In the genomic region with DNA sequence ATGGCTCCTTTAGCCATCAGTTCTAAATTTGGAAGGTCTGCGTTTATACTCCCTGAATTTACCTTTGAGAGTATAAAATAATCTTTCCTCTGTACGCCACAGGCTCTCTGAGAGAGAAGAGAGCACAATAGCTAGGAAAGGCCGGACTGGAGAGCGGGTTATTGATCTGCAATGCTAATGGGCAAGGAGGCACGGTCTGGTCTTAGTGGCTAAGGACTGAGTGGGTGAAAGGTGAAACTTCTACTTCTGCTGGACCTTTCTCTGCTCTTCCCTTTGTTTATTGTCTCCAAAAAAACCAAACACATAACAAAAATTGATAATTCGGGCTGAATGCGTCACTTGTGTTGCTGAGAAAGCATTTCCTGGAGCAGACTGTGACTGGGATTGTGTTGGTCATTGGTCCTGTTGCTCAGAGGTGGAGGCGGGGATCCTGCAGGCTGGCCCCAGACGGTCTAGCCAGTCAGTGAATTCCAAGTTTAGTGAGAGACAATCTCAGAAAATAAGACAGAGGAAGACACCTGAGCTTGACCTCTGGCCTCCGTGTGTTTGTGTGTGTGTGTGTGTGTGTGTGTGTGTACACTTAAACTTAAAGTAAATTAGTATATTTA, we compare ENCODE assay signal across 22 mouse cellular contexts. TPM values are rescaled to one million over a fixed set of nuclear protein-coding genes. Genes with fewer than 3 reads are reported as not detected.
DNase-seq lines count a peak whose midpoint lies in the region; ATAC-seq and TF ChIP-seq lines count a peak whose summit lies in the region.
"Had no signal": no experiment of that assay in that cellular context is flagged by ENCODE, and none has a peak within 500 bp of the region (broad histone marks: within the 10 kb centered on the region; RNA-seq: fewer than 3 reads in every experiment).

No protein-coding gene starts in this region.

- ATAC-seq in hindbrain, embryonic 13.5 days (ENCODE audit: low FRiP score) = no peak
- ATAC-seq in midbrain, embryonic 14.5 days (ENCODE audit: low FRiP score, low TSS enrichment) = no peak
- no peak for ATAC-seq in stomach, postnatal 0 days (ENCODE audit: low FRiP score, low TSS enrichment)

- no peaks in the 10 kb centered on the region for H3K9me3 ChIP-seq in hindbrain, embryonic 13.5 days
- H3K9me3 ChIP-seq in midbrain, embryonic 14.5 days (ENCODE audit: control insufficient read depth, low read length) = no peaks in the 10 kb centered on the region
- H3K9me3 ChIP-seq in stomach, postnatal 0 days (ENCODE audit: control insufficient read depth, low read length) = no peaks in the 10 kb centered on the region
- H3K9me3 ChIP-seq: heart, embryonic 12.5 days; hindbrain, embryonic 15.5 days had no signal

- peak overlapping the region; percentile 45 for H3K27ac ChIP-seq in liver, adult 2 months (replicated peaks; ENCODE audit: insufficient read depth, low read depth, low read length)
- H3K27ac ChIP-seq in hindbrain, embryonic 13.5 days = no peak overlapping the region
- H3K27ac ChIP-seq in midbrain, embryonic 14.5 days (replicated peaks; ENCODE audit: low read depth, low read length) = no peak overlapping the region
- H3K27ac ChIP-seq in stomach, postnatal 0 days (replicated peaks) = no peak overlapping the region
- H3K27ac ChIP-seq: hindbrain, embryonic 15.5 days; liver, embryonic 14.5 days had no signal

- H3K4me2 ChIP-seq in hindbrain, embryonic 13.5 days = peak overlapping the region; percentile 39; the same call in 1 of the 2 replicates
- peak overlapping the region; percentile 88; the same call in 1 of the 2 replicates for H3K4me2 ChIP-seq in midbrain, embryonic 14.5 days (ENCODE audit: low read length)
- no peak overlapping the region for H3K4me2 ChIP-seq in stomach, postnatal 0 days (replicated peaks; ENCODE audit: low read depth)
- H3K4me2 ChIP-seq: heart, embryonic 12.5 days had no signal

- TF ChIP-seq CTCF in liver, adult 2 months (IDR thresholded peaks at IDR 0.05; ENCODE audit: low read depth, low read length) = no peak
- TF ChIP-seq CTCF in stomach, postnatal 0 days (IDR thresholded peaks at IDR 0.05; ENCODE audit: low read depth) = no peak

- no peak for TF ChIP-seq POLR2A in liver, adult 2 months (IDR thresholded peaks at IDR 0.05; ENCODE audit: extremely low read depth, insufficient read depth, low read length)

- H3K36me3 ChIP-seq in liver, adult 2 months (ENCODE audit: control insufficient read depth, insufficient read depth, low read length) = peaks cover 8% of the 10 kb centered on the region
- peaks cover 10% of the 10 kb centered on the region; the same call in 1 of the 2 replicates for H3K36me3 ChIP-seq in hindbrain, embryonic 13.5 days
- H3K36me3 ChIP-seq in midbrain, embryonic 14.5 days (ENCODE audit: control insufficient read depth, insufficient read depth, low read length) = peaks cover 7% of the 10 kb centered on the region; the same call in 1 of the 2 replicates
- H3K36me3 ChIP-seq in stomach, postnatal 0 days (ENCODE audit: control insufficient read depth, insufficient read depth, low read length) = peaks cover 3% of the 10 kb centered on the region; the same call in 1 of the 2 replicates

- peaks cover 25% of the 10 kb centered on the region for H3K4me1 ChIP-seq in liver, adult 2 months (ENCODE audit: control insufficient read depth, insufficient read depth, low read length)
- H3K4me1 ChIP-seq in hindbrain, embryonic 13.5 days (replicated peaks) = peaks cover 52% of the 10 kb centered on the region
- peaks cover 39% of the 10 kb centered on the region for H3K4me1 ChIP-seq in midbrain, embryonic 14.5 days (ENCODE audit: control insufficient read depth, insufficient read depth, low read length)
- H3K4me1 ChIP-seq in stomach, postnatal 0 days (replicated peaks; ENCODE audit: control insufficient read depth, insufficient read depth) = no peaks in the 10 kb centered on the region

- no peaks in the 10 kb centered on the region for H3K27me3 ChIP-seq in liver, adult 2 months (ENCODE audit: control insufficient read depth, insufficient read depth, low read length)
- no peaks in the 10 kb centered on the region for H3K27me3 ChIP-seq in hindbrain, embryonic 13.5 days
- H3K27me3 ChIP-seq in midbrain, embryonic 14.5 days (ENCODE audit: control insufficient read depth, insufficient read depth, low read length) = no peaks in the 10 kb centered on the region
- no peaks in the 10 kb centered on the region for H3K27me3 ChIP-seq in stomach, postnatal 0 days (ENCODE audit: control insufficient read depth, insufficient read depth, low read length)
- H3K27me3 ChIP-seq: heart, embryonic 12.5 days; hindbrain, embryonic 15.5 days had no signal

- no peak overlapping the region for H3K4me3 ChIP-seq in liver, adult 2 months (ENCODE audit: insufficient read depth, low read depth, low read length)
- H3K4me3 ChIP-seq in hindbrain, embryonic 13.5 days = no peak overlapping the region
- H3K4me3 ChIP-seq in midbrain, embryonic 14.5 days (replicated peaks; ENCODE audit: low read depth, low read length) = no peak overlapping the region
- H3K4me3 ChIP-seq in stomach, postnatal 0 days (ENCODE audit: low read depth, low read length) = no peak overlapping the region
- H3K4me3 ChIP-seq: erythroblast, embryonic 14.5 days; heart, embryonic 12.5 days; hindbrain, embryonic 15.5 days had no signal

- peaks cover 17% of the 10 kb centered on the region; the same call in 1 of the 2 replicates for H3K79me2 ChIP-seq in liver, adult 2 months (ENCODE audit: control insufficient read depth, insufficient read depth, low read length)

- H3K9ac ChIP-seq in liver, adult 2 months (ENCODE audit: low read depth, low read length) = no peak overlapping the region
- peak overlapping the region; percentile 35; the same call in 1 of the 2 replicates for H3K9ac ChIP-seq in hindbrain, embryonic 13.5 days
- no peak overlapping the region; the same call in 1 of the 2 replicates for H3K9ac ChIP-seq in midbrain, embryonic 14.5 days (replicated peaks; ENCODE audit: low read length)
- no peak overlapping the region for H3K9ac ChIP-seq in stomach, postnatal 0 days (ENCODE audit: low read length)
- H3K9ac ChIP-seq: heart, embryonic 12.5 days; liver, embryonic 14.5 days had no signal

- no peak for TF ChIP-seq EP300 in stomach, postnatal 0 days (optimal IDR thresholded peaks at IDR 0.05)

- DNase-seq in liver, adult 2 months (ENCODE audit: extremely low read depth, low read depth, low spot score) = peak; percentile 90
- DNase-seq in liver = no peak
- peak; percentile 49 for DNase-seq in embryo, embryonic 11 days
- peak; percentile 35 for DNase-seq in midbrain, embryonic 14.5 days
- DNase-seq in adrenal gland, postnatal 4 days (ENCODE audit: low spot score in 2 of 2) = no peak
- DNase-seq in ovary, postnatal 14 days (ENCODE audit: low spot score) = no peak
- DNase-seq in stomach, postnatal 0 days (ENCODE audit: low spot score) = no peak
- DNase-seq: cerebellum, adult 11 months; gastrocnemius, postnatal 10 days; kidney, adult 2 months; right cerebral cortex, postnatal 4 days; thymus, postnatal 25 days had no signal

- 24% methylated on average over 10 of the region's 10 CpGs for whole genome bisulfite sequencing in liver, adult 2 months
- 37% methylated on average over 10 of the region's 10 CpGs for WGBS in hindbrain, embryonic 13.5 days
- WGBS in midbrain, embryonic 14.5 days = 22% methylated on average over 10 of the region's 10 CpGs
- 64% methylated on average over 10 of the region's 10 CpGs for WGBS in stomach, postnatal 0 days

RNA-seq across cellular contexts. Expression of a gene that starts 5.1 kb away (rescaled TPM):
- 39.0 and 42.0 TPM in 2 replicates for total RNA-seq in liver, adult 2 months (2014; rRNA removed)
- 19.8 and 25.5 TPM in 2 replicates for polyA plus RNA-seq in liver, adult 2 months (2012; rRNA removed)
- 64.4 and 65.6 TPM in 2 replicates for polyA plus RNA-seq in hindbrain, embryonic 13.5 days (2015; fragmentation: Nextera tagmentation; extraction: Ambion mirVana)
- 53.1 and 79.4 TPM in 2 replicates for polyA plus RNA-seq in midbrain, embryonic 14.5 days (2014; fragmentation: Nextera tagmentation; extraction: Ambion mirVana)
- 10 to 100 TPM; 55.6 to 57.2 TPM for total RNA-seq in adrenal gland, postnatal 4 days (2021)
- polyA plus RNA-seq in stomach, postnatal 0 days (2015; fragmentation: Nextera tagmentation; extraction: Ambion mirVana) = 16.1 and 18.6 TPM in 2 replicates

RNA-seq across cellular contexts. Expression of a gene that starts 27.5 kb away (rescaled TPM):
- not detected in 2 replicates for total RNA-seq in liver, adult 2 months (2014; rRNA removed)
- polyA plus RNA-seq in liver, adult 2 months (2012; rRNA removed) = not detected in 2 replicates
- polyA plus RNA-seq in hindbrain, embryonic 13.5 days (2015; fragmentation: Nextera tagmentation; extraction: Ambion mirVana) = not detected in 2 replicates
- not detected in 2 replicates for polyA plus RNA-seq in midbrain, embryonic 14.5 days (2014; fragmentation: Nextera tagmentation; extraction: Ambion mirVana)
- not detected for total RNA-seq in adrenal gland, postnatal 4 days (2021)
- polyA plus RNA-seq in stomach, postnatal 0 days (2015; fragmentation: Nextera tagmentation; extraction: Ambion mirVana) = not detected in 2 replicates
- total RNA-seq: common myeloid progenitor, adult 5-6 weeks; gastrocnemius, postnatal 10 days; left cerebral cortex, adult 18-20 months; monocyte, adult 5-6 weeks had no signal
- polyA plus RNA-seq: erythroblast, embryonic 14.5 days; heart, embryonic 12.5 days; hindbrain, embryonic 15.5 days; large intestine, adult 2 months; liver, embryonic 14.5 days; stomach, embryonic 14.5 days had no signal

RNA-seq across cellular contexts. Expression of a gene that starts 53.9 kb away (rescaled TPM):
- total RNA-seq in liver, adult 2 months (2014; rRNA removed) = 0.18 and 0.47 TPM in 2 replicates
- polyA plus RNA-seq in liver, adult 2 months (2012; rRNA removed) = not detected in 2 replicates
- polyA plus RNA-seq in hindbrain, embryonic 13.5 days (2015; fragmentation: Nextera tagmentation; extraction: Ambion mirVana) = not detected in 2 replicates
- not detected in 2 replicates for polyA plus RNA-seq in midbrain, embryonic 14.5 days (2014; fragmentation: Nextera tagmentation; extraction: Ambion mirVana)
- not detected for total RNA-seq in adrenal gland, postnatal 4 days (2021)
- not detected in 2 replicates for polyA plus RNA-seq in stomach, postnatal 0 days (2015; fragmentation: Nextera tagmentation; extraction: Ambion mirVana)
- total RNA-seq: gastrocnemius, postnatal 10 days; left cerebral cortex, adult 18-20 months had no signal
- polyA plus RNA-seq: erythroblast, embryonic 14.5 days; heart, embryonic 12.5 days; hindbrain, embryonic 15.5 days; large intestine, adult 2 months; liver, embryonic 14.5 days; stomach, embryonic 14.5 days had no signal

Comparison
In these comparisons a context has a peak if more than half of its experiments do, and no peak if none do; other contexts are left out.
1. DNase-seq: peak in liver, adult 2 months (single experiment), embryo, embryonic 11 days (single experiment) and midbrain, embryonic 14.5 days (single experiment); none in liver (single experiment), adrenal gland, postnatal 4 days (0 of 2), ovary, postnatal 14 days (single experiment) and stomach, postnatal 0 days (single experiment).